Mouse (Mus musculus): ENCODE measurements around the gene Lrrc28.

Gene Lrrc28

GRCm38 (mm10) chr7:67644833-67645680, at the start of gene Lrrc28:
Lrrc28 (minus strand) TSS chr7:67645268.
- DNase-seq, result peak; percentile 98 to 99

GRCm38 (mm10) chr7:67692791-67693538, 47.9 kb upstream of the Lrrc28 start:
- no peak for DNase-seq

DNA sequence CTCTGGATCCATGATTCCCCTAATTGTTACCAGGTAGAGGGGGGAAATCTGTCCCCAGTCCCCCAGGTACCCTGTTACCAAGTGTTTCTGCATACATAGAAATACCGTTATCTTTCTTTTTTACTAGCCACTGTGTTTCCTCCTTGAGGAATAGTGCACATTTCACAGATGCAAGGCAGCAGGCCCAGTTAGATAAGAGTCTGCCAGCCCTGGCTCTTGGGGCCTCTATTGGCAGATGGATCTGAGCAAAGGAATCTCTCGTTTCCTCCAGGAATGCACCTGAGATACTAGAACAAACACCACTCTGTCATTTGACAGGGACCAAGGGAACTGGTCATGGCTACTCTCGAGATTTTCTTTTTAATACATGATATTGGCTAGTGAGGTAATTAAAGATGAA, 47.1 kb upstream of the Lrrc28 start:
- no peak for DNase-seq

DNA sequence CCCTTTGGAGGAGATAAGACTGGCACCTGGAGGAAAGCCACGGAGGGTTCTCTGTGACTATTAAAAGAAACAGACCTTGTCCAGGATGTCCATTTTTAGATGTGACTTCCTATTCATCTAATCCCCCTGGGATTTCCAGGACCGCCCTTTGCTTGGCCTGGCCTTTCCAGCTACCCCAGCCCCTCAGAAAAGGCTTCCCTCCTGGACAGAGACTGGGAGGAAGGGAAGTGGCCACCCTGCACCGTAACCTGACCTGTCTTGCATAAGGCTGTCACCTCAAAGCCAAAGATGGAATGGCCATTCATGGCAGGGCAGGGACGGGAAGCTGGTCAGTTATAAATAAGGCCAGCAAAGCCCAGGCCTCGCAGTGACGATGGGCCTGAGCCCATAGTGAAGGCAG, 46.0 kb upstream of the Lrrc28 start:
- no peak for DNase-seq

- no peak for DNase-seq
Measured at GRCm38 (mm10) chr7:67689793-67690192, 44.7 kb upstream of the Lrrc28 start.

DNA sequence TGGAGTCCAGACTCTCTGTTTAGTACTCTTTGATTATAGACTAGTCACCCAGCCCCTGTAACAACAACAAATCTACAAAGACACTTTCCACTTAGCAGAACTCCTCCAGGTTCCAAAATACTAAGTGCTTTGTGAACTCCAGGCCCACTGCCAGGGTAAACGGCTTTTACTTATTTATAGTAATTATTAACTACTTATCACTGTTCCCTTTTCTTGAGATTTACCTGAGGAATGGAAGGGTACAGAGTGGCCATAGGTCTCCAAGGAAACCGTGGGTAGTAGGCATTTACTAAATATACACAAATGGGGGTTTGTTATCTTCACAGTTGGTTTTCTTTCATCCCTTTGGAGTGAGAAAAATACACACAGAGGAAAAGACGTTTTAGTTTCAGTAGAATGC, 43.2 kb upstream of the Lrrc28 start:
- DNase-seq, result no peak

DNA sequence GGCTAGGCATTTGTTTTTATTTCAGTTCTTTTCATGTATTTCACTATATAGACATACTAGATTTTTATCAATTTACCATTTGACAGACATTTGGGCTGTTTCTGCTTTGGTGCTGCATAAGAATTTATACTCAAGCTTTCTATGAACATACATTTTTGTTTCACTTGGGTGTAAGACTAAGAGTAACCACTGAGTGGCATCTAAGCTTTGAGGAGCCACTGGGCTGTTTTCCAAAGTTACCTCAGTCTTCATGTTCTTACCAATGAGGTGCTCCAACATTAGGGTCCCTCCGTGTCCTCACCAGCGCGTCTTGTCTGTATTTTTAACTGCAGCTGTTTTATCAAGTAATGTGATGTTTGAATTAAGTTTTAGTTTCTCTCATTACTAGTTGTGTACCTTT, 41.5 kb upstream of the Lrrc28 start:
- no peak for DNase-seq

GRCm38 (mm10) chr7:67683006-67683405, 37.9 kb upstream of the Lrrc28 start:
- DNase-seq, result no peak

DNA sequence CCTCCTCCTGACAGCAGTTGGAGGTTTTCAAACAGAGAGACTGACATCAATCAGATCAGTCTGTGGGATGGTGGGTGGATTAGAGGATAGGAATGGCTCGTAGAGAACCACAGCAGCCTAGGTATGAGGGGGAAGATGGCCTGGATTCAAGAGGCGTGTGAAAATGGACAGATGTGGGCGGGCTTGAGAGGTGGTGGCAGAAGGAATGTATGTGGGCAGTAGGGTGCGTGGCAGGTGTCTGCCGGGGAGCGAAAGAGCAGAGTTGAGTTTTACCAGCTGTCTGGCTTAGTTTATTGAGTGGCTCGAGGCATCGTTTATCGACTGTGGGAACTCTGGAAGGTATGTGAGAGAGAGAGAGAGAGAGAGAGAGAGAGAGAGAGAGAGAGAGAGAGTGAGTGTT, 36.0 kb upstream of the Lrrc28 start:
- no peak for DNase-seq

DNA sequence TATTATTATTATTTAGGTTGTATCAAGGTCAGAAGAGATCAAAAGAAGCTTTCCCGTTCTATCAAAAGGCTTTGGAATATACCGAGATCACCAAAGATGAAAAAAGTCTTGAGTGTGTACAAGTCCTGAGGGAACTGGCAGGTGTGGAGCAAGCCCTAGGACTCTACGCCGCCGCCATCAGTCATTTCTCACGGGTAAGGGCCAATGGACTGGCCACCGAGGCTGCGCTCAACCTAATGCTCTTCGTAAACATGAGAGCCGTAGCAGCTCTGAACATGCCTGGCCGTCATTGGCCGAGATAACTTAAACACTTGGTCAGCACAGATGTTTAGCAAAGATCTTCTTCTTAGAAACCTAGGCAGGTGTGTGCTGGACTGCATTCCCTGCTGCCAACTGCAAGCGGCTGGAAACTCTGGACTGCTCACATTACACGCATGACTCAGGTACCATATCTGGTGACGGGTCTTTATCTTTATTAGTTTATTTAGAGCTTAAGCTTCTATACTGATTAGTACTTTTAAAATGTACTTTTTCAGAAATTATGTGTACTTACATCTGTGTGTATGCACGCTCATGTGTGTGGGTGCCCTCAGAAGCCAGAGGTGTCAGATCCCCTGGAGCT, 33.9 kb upstream of the Lrrc28 start:
- no peak for DNase-seq

- DNase-seq, result no peak
Measured at GRCm38 (mm10) chr7:67673656-67674055, 28.6 kb upstream of the Lrrc28 start.

DNA sequence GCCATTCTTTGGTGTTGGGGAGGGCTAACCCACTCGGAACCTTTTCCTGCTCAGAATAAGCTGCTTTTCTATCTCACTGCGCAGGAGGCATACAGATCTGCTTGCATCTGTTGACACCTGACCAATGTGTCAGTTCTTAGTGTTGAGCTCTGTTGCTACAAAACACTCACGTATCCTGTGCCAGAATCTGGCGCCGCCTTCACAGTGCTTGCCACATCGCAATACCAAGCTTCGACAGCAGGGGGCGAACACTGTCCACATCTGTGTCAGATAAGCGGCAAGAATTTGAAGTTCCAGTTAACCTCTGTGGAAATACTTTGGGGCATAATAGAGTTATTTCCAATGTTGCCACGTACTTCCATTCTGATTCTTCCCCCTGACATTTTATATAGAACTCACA, 27.6 kb upstream of the Lrrc28 start:
- peak; percentile 54 to 66 for DNase-seq

- DNase-seq, result no peak
Measured at GRCm38 (mm10) chr7:67670965-67671364, 25.9 kb upstream of the Lrrc28 start.

- no peak for DNase-seq
Measured at GRCm38 (mm10) chr7:67663981-67664694, 19.1 kb upstream of the Lrrc28 start.

DNA sequence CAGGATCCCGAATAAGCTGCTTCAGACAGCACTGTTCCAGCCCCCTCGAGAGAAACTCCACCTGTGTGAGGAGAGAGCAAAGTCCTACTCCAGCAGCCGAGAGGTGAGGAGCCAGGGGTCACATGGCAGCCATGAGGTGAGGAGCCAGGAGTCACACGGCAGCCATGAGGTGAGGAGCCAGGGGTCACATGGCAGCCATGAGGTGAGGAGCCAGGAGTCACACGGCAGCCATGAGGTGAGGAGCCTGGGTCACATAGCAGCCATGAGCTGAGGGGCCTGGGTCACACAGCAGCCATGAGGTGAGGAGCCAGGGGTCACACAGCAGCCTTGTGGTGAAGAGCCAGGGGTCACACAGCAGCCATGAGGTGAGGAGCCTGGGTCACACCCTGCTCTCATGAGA, 17.4 kb upstream of the Lrrc28 start:
- no peak for DNase-seq

- no peak for DNase-seq
Measured at GRCm38 (mm10) chr7:67658110-67658509, 13.0 kb upstream of the Lrrc28 start.

GRCm38 (mm10) chr7:67655186-67655585, 10.1 kb upstream of the Lrrc28 start:
- no peak for DNase-seq

GRCm38 (mm10) chr7:67654668-67655067, 9.6 kb upstream of the Lrrc28 start:
- no peak for DNase-seq

GRCm38 (mm10) chr7:67652211-67652610, 7.1 kb upstream of the Lrrc28 start:
- DNase-seq, result no peak

GRCm38 (mm10) chr7:67648376-67648775, 3.3 kb upstream of the Lrrc28 start:
- no peak for DNase-seq

DNA sequence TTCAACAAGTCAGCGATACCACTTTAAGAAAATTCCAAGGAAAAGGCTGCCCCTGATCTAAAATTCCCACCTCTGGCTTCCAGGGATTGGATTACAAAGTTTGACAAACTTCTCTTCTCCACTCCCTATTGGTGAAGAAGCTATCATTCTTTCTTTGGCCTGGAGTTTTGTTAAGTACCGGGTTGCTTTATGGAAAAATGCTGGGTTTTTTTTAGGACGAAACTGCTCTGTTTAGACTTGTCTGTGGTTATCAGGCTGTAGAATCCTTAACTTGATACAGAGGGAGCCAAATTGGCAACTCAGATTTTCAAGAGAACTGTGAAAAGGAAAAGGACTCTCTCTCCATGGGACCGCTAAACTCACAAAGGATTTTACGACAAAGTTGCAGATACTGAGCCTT, 2.2 kb upstream of the Lrrc28 start, which contains the start of gene Ttc23:
Ttc23 (plus strand) TSS at position 134 of the 400 bp plus-strand sequence.
- no peak for DNase-seq

GRCm38 (mm10) chr7:67646131-67646530, 1.1 kb upstream of the Lrrc28 start:
- DNase-seq, result no peak

GRCm38 (mm10) chr7:67645681-67646014, 580 bp upstream of the Lrrc28 start:
- no peak for DNase-seq

Data from thymus, adult 18-20 months (tissue).